Mouse (Mus musculus) hindbrain, embryonic 16.5 days (tissue): ENCODE data around the gene Acyp2. TPM values are rescaled to one million over a fixed set of nuclear protein-coding genes. Genes with fewer than 3 reads are reported as not detected.
"Not testable (repeated sequence)": the region's sequence is repeated elsewhere in the genome, so short reads cannot be mapped to it uniquely, and the experiment has no call there.

Experiments
- ATAC-seq: fragments of 200-750 bp; cut with Nextera tagmentation; 2 replicates; pipeline ENCODE4 v1.8.0; 2017; ENCODE audit warnings: moderate TSS enrichment, moderate library complexity
- H3K27ac ChIP-seq: fragments of 300-500 bp; sonication (generic); 2 replicates; pipeline ENCODE4 v1.5.1; 2014; ENCODE audit warnings: low read depth, mild to moderate bottlenecking, control low read depth, low read length, moderate library complexity
- H3K27me3 ChIP-seq: fragments of 300-500 bp; sonication (generic); replicated peaks from 2 replicates; pipeline ENCODE4 v1.6.1; 2014; ENCODE audit warnings: low read length; ENCODE audit not compliant: control insufficient read depth, insufficient read depth
- H3K36me3 ChIP-seq: fragments of 300-500 bp; sonication (generic); 2 replicates; pipeline ENCODE4 v1.6.1; 2014; ENCODE audit warnings: mild to moderate bottlenecking, low read length, moderate library complexity, mixed read lengths; ENCODE audit not compliant: control insufficient read depth, insufficient read depth
- H3K4me1 ChIP-seq: fragments of 300-500 bp; sonication (generic); 2 replicates; pipeline ENCODE4 v1.6.1; 2014; ENCODE audit warnings: low read depth, low read length; ENCODE audit not compliant: control insufficient read depth, insufficient read depth
- H3K4me2 ChIP-seq: fragments of 300-500 bp; sonication (generic); 2 replicates; pipeline ENCODE4 v1.6.1; 2014; ENCODE audit warnings: mild to moderate bottlenecking, low read length, control low read depth, moderate library complexity
- H3K4me3 ChIP-seq: fragments of 300-500 bp; sonication (generic); 2 replicates; pipeline ENCODE4 v1.5.1; 2014; ENCODE audit warnings: mild to moderate bottlenecking, low read length, control low read depth, moderate library complexity
- H3K9ac ChIP-seq: fragments of 300-500 bp; sonication (generic); 2 replicates; pipeline ENCODE4 v1.6.1; 2014; ENCODE audit warnings: low read depth, mild to moderate bottlenecking, control low read depth, low read length, moderate library complexity
- H3K9me3 ChIP-seq: fragments of 300-500 bp; sonication (generic); 2 replicates; pipeline ENCODE4 v1.6.1; 2014; ENCODE audit warnings: mild to moderate bottlenecking, low read length, moderate library complexity; ENCODE audit not compliant: control insufficient read depth
- WGBS: fragments of 180-500 bp; shearing (Covaris S2); extraction: QIAGEN DNeasy Blood & Tissue Kit; methylation state at CpG from one replicate; pipeline ENCODE4 v1.1.7; 2014; 5-methylcytosine and 5-hydroxymethylcytosine counted together
- polyA plus RNA-seq: library from polyadenylated mRNA; unstranded; fragments of >200 nt; fragmentation: Nextera tagmentation; extraction: Ambion mirVana; gene quantifications from 2 replicates; pipeline ENCODE4 v1.2.1, GENCODE M21; 2015

The Acyp2 gene
- polyA plus RNA-seq, 1 experiment from 2014 or later: 35.1 TPM

DNA sequence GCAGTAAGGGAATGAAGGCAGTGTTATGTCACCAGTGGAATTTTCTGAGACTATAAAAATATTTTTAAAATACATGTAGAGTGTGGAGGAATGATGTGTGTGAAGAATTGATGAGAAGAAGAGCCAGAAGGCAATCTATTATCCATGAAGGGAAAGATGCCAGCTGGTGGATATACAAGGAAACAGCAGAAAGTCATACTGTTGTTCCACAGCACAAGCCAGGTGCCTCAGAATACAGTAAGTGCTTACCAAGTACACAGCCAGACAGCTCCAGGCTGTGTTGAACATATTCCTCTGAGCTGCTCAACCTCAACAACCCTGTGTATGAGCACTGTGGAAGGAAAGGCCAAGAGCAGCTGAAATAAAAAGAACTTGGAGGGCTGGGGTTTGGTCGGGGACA lies 13.7 kb downstream of the Acyp2 start:
- Histone ChIP-seq H3K9me3 (no peaks in the 10 kb centered on the region), H3K36me3 (no peaks in the 10 kb centered on the region)
- ATAC-seq: no peak

DNA sequence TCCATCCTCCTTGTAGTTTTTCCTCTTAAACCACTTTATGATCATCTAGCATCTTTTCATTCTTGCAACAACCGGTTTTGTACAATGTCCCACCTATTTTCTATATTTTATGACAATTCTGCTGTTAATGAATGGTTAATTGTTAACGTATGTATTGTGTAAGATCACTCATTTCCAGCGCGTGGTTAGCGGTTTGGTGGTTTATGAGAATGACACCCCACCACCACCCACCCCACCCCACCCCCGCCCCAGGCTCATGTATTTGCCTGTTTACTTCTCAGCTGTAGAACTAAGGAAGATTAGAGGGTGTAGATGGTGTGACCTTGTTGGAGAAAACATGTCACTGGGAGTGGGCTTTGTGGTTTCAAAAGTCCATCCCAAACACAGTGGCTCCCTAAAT lies 18.9 kb downstream of the Acyp2 start:
- H3K4me2 ChIP-seq: no peak overlapping the region
- no peak overlapping the region for H3K4me3 ChIP-seq
- peaks cover 3% of the 10 kb centered on the region; the same call in 1 of the 2 replicates for H3K36me3 ChIP-seq
- no peak for ATAC-seq
- no peaks in the 10 kb centered on the region for H3K4me1 ChIP-seq
- H3K9me3 ChIP-seq: no peaks in the 10 kb centered on the region
- WGBS: 83% methylated on average over 6 of the region's 6 CpGs
- H3K27ac ChIP-seq: no peak overlapping the region
- H3K27me3 ChIP-seq: no peaks in the 10 kb centered on the region
- H3K9ac ChIP-seq: no peak overlapping the region

More for the DNA sequence above, 13.7 kb downstream of the Acyp2 start:
- no peak overlapping the region for H3K4me2 ChIP-seq
- no peak overlapping the region for H3K9ac ChIP-seq
- no peaks in the 10 kb centered on the region for H3K4me1 ChIP-seq
- H3K4me3 ChIP-seq: no peak overlapping the region
- H3K27me3 ChIP-seq: no peaks in the 10 kb centered on the region
- 94% methylated on average over 1 of the region's 1 CpGs for WGBS
- H3K27ac ChIP-seq: no peak overlapping the region

GRCm38 (mm10) chr11:30623218-30623617 lies 26.2 kb downstream of the Acyp2 start:
- H3K4me2 ChIP-seq: no peak overlapping the region
- H3K9me3 ChIP-seq: no peaks in the 10 kb centered on the region
- H3K4me3 ChIP-seq: no peak overlapping the region
- no peak overlapping the region for H3K9ac ChIP-seq
- 90% methylated on average over 2 of the region's 2 CpGs for WGBS
- H3K27ac ChIP-seq: no peak overlapping the region
- H3K4me1 ChIP-seq: no peaks in the 10 kb centered on the region
- peaks cover 3% of the 10 kb centered on the region; the same call in 1 of the 2 replicates for H3K36me3 ChIP-seq
- ATAC-seq: no peak
- no peaks in the 10 kb centered on the region for H3K27me3 ChIP-seq

DNA sequence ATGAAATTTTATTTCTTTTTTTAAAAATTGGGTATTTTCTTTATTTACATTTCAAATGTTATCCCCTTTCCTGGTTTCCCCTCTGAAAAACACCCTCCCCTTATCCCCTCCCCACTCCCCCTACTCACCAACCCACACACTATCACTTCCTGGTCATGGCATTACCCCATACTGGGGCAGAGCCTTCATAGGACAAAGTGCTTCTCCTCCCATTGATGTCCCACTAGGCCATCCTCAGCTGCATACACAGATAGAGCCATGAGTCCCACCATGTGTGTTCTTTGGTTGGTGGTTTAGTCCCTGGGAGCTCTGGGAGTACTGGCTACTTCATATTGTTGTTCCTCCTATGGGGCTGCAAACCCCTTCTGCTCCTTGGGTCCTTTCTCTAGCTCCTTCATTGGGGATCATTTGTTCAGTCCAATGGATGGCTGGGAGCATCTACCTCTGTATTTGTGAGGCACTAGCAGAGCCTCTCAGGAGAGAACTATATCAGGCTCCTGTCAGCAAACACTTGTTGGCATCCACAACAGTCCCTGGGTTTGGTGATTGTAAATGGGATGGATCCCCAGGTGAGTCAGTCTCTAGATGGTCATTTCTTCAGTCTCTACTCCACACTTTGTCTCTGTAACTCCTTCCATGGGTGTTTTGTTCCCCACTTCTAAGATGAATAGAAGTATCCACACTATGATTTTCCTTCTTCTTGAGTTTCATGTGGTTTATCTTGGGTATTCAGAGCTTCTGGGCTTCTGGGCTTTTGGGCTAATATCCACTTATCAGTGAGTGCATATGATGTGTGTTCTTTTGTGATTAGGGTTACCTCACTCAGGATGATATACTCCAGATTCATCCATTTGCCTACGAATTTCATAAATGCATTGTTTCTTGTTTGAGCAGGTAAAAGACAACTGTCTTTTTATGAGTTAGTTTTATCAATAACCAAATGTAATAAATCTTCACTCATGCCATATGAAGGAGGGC lies 27.7 kb downstream of the Acyp2 start:
- WGBS: 98% methylated on average over 1 of the region's 1 CpGs
- not testable (repeated sequence) for ATAC-seq, H3K27ac ChIP-seq, H3K4me2 ChIP-seq, H3K4me3 ChIP-seq, H3K36me3 ChIP-seq, H3K9ac ChIP-seq, H3K27me3 ChIP-seq, H3K4me1 ChIP-seq, H3K9me3 ChIP-seq

GRCm38 (mm10) chr11:30618235-30618634 lies 31.2 kb downstream of the Acyp2 start:
- Histone ChIP-seq H3K27ac (no peak overlapping the region), H3K9ac (no peak overlapping the region), H3K4me2 (no peak overlapping the region), H3K4me3 (no peak overlapping the region), H3K9me3 (no peaks in the 10 kb centered on the region), H3K27me3 (no peaks in the 10 kb centered on the region), H3K4me1 (no peaks in the 10 kb centered on the region), H3K36me3 (no peaks in the 10 kb centered on the region)
- ATAC-seq: no peak
- WGBS: 57% methylated on average over 4 of the region's 4 CpGs

- H3K9me3 ChIP-seq: no peaks in the 10 kb centered on the region
- H3K4me3 ChIP-seq: no peak overlapping the region
- H3K9ac ChIP-seq: no peak overlapping the region
- no peaks in the 10 kb centered on the region for H3K27me3 ChIP-seq
- H3K4me2 ChIP-seq: no peak overlapping the region
- 39% methylated on average over 2 of the region's 2 CpGs for WGBS
- no peaks in the 10 kb centered on the region for H3K36me3 ChIP-seq
- H3K27ac ChIP-seq: no peak overlapping the region; the same call in 1 of the 2 replicates
- ATAC-seq: no peak
- no peaks in the 10 kb centered on the region for H3K4me1 ChIP-seq
Measured at GRCm38 (mm10) chr11:30617571-30618097, 31.8 kb downstream of the Acyp2 start.

DNA sequence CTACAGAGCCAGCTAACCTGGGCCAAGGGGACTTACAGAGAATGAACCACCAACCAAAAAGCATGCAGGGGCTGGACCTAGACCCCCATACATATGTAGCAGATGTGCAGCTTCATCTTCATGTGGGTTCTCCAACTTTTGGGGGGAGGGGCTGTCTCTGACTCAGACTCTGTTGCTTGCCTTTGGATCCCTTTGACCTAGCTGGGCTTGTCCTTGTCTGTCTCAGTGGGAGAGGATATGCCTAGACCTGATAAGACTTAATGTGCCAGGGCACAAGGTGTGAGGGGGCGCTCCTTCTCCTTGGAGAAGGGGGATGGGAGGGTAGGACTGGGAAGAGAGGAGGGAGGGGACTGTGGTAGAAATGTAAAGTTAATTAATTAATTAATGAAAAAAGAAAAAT lies 33.4 kb downstream of the Acyp2 start:
- H3K9me3 ChIP-seq: no peaks in the 10 kb centered on the region
- H3K27me3 ChIP-seq: no peaks in the 10 kb centered on the region
- H3K4me3 ChIP-seq: no peak overlapping the region
- no peak overlapping the region for H3K9ac ChIP-seq
- no peak for ATAC-seq
- H3K4me2 ChIP-seq: no peak overlapping the region
- no peak overlapping the region for H3K27ac ChIP-seq
- 74% methylated on average over 1 of the region's 1 CpGs for WGBS
- no peaks in the 10 kb centered on the region for H3K36me3 ChIP-seq
- no peaks in the 10 kb centered on the region for H3K4me1 ChIP-seq

DNA sequence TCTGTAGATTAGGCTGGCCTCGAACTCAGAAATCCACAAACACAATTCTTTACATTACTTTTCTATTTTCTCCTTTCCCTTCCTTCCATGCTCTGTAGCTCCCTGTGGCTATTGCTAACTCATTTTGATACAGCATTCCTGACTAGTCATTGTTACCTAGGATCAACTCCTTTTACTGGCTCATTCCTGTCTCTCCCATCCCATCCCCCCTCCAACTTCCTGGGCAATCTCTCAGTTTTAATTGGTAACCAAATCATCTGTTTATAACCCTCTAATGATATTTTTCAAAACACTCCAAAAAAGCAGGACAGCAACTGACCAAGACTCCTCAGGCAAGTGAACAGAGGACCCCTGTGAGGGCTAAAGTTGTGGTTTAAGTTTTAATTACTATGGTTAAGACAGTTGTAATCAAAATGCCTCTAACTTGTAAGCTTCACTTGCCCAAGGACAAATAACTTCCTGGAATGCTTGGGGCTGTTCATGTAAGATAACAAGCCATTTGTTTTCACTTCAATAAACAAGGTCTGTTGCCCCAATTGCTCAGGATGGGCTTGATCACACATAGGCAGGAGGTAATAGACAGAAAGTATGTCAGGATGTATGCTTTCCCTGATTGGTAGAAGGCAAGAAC lies 35.4 kb downstream of the Acyp2 start:
- no peaks in the 10 kb centered on the region for H3K27me3 ChIP-seq
- H3K36me3 ChIP-seq: no peaks in the 10 kb centered on the region
- no peaks in the 10 kb centered on the region for H3K4me1 ChIP-seq
- no peaks in the 10 kb centered on the region for H3K9me3 ChIP-seq
- H3K27ac ChIP-seq: no peak overlapping the region
- no peak overlapping the region for H3K9ac ChIP-seq
- H3K4me3 ChIP-seq: no peak overlapping the region
- H3K4me2 ChIP-seq: no peak overlapping the region
- no peak for ATAC-seq
- WGBS: 82% methylated on average over 1 of the region's 1 CpGs

- Histone ChIP-seq H3K9ac (no peak overlapping the region), H3K4me2 (no peak overlapping the region), H3K9me3 (no peaks in the 10 kb centered on the region), H3K27ac (no peak overlapping the region), H3K4me1 (no peaks in the 10 kb centered on the region), H3K4me3 (no peak overlapping the region), H3K27me3 (no peaks in the 10 kb centered on the region), H3K36me3 (no peaks in the 10 kb centered on the region)
- no peak for ATAC-seq
Measured at GRCm38 (mm10) chr11:30612699-30613098, 36.7 kb downstream of the Acyp2 start.
